Mouse (Mus musculus) retina, adult 2 months (tissue): ENCODE results near the gene Col27a1.
A peak's percentile ranks its signal among the peaks of the same experiment; 100 is the strongest.

Experiments
- DNase-seq: peaks from one replicate; pipeline ENCODE4 v3.0.0-alpha.2; 2012; ENCODE audit warnings: low read depth, low spot score

Gene Col27a1

DNA sequence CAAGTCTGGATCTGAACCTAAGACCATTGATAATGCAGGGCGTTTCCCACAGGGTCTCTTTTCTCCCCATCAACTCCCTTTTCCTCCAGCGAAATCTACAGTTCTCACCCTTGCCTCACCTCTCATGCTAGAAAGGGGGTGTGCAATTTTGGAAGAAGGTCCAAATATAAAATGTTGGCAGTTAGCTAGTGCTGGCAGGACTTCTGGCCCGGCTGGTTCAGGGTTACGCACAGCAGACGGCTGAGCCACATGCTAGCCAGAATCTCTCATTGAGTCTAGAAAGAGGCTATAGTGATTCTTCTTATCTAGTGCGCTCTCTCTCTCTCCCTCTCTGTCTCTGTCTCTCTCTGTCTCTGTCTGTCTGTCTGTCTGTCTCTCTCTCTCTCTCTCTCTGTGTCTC lies 45.3 kb downstream of the Col27a1 start:
- DNase-seq: no peak

DNA sequence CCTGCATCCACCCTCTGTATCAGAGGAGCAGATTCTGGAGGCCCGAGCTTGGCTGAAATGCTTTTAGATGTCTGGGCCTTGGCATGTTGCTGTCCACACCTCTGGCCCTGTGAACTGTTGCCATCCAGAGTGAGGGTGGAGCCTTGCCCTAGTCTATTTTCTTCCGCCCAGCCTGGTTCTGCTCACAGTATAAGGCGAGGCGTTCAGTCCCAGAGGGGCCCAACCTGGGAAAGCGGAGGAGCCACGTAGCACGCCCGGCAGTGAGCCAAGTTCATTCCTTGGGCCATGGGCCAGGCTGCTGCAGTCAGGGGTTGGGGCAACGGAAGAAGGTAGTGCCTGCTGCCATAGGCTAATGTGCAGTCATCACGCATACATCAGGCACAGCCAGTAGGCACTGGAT lies 46.7 kb downstream of the Col27a1 start:
- no peak for DNase-seq

DNA sequence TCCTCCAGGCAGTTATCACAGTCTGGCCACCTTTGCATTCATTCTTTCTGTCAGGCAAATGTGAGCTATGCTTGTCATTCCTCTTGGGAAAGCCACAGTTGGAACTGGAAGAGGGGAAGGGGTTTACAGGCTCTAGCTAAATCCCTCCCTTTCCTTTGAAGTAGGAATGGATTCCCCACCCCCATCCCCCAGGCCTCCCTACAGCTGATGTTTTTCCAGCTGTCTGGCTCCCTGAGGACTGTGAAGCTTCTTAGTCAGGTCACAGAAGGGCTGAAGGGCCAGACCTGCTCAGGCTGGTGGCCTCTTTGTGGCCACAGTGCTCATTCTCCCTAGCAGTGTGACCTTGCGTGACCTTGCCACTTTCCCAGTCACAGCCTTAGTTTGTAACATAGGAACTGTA lies 49.1 kb downstream of the Col27a1 start:
- no peak for DNase-seq

DNA sequence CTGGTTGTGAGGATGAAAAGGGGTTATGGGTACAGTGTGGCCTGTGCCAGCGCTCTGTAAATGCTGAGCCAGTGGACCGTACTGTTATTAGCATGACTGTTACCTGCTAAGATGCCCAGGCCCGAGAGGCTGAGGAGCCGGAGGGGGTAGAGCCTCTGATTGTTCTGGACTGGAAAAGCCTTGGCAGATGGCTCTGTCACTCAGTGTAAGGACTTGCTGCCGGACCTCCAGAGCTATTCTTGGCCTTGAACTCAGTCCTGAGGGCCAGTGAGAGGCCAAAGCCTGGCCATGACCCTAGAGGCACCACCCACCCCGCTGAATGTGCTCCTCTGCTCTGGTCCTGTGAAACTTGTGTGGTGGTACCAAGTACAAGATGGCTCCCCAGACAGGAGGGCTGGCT lies 52.5 kb downstream of the Col27a1 start:
- no peak for DNase-seq

DNA sequence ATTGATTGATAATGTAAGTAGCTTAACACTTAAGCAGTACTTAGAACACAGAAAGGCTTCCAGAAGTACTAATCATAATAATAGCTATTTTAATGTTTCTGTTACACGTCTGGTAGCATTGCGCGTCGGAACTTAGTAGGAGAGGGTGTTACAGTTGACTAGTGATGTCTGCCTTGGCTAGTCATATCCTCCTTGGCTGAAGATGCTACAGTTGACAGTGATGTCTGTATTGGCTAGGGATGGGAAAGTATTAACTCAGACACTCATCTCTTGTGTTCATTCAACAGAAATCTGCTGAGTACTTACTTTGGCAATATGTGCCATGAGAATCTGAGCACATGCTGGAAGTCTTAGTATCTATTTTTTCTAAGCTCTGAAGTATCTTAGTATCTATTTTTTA lies 53.3 kb downstream of the Col27a1 start:
- no peak for DNase-seq

DNA sequence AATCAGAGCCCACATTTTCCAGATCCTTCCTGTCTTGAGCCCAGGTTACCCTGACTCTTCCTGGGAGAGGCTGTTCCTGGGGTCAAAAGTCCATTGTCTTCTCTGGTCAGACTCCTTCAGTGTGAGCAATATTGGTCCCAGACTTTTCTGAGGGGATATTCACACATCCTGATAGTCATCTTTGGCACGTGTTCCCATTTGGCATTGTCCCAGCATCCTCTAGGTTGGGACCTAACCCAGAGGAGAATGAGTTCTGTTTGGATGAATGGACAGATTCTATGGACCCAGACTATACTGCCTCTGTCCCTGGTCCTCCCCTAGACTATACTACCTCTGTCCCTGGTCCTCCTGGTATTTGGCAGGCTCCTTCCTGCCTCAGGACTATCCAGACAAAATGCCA lies 53.8 kb downstream of the Col27a1 start:
- DNase-seq: no peak

DNA sequence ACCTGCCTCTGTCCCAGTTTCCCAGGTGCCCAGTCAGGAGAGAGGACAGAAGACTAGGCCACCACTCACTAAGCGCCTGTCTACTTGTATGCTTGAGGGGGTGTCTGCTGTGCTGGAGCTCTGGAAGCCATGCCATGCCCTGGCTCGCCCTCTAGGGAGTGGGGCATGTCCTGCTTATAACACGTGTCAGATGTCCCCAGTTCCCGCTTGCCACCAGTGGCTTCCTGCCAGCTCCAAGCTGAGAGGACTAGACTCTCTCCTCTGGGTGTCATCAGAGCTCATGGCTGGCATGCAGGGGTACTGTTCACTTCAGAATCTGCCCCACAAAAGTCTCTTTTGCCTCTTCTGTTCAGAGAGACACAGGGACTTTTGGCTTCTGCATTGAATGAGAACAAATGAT lies 55.0 kb downstream of the Col27a1 start:
- DNase-seq: no peak

DNA sequence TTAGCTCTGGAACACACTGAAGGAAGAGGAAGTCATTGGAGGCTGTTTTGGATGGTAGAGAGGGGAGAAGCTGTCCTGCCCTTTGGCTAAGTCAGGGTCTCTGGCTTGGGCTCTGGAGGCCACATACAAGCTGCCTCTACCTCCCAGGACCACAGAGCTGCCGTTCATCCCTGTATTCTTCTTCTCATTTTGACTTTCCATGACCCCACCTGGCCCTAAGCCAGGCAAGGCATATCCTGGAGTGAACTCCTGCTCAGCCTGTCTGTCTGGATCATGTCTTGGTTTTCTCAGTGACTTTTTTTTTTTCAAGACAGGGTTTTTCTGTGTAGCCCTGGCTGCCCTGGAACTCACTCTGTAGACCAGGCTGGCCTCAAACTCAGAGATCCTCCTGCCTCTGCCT lies 60.7 kb downstream of the Col27a1 start:
- DNase-seq: no peak

DNA sequence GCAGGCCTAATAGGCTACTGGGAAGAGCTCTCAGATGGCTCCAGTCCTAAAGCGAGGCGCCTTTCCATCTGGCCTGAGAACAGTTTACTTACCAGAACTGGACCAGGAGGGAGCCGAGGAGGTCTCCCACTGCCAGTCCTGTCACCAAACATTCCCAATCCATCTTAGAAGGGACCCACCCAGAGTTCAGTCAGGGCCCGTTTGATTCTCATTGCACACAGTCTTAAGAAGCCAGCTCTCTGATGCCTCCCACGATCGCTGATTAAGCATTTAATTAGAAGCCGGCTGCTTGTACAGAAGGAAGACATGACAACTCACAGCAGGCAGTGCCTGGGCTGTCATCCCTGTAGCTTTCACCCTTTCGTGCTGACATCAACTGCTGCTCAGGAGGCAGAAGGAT lies 61.4 kb downstream of the Col27a1 start:
- no peak for DNase-seq

DNA sequence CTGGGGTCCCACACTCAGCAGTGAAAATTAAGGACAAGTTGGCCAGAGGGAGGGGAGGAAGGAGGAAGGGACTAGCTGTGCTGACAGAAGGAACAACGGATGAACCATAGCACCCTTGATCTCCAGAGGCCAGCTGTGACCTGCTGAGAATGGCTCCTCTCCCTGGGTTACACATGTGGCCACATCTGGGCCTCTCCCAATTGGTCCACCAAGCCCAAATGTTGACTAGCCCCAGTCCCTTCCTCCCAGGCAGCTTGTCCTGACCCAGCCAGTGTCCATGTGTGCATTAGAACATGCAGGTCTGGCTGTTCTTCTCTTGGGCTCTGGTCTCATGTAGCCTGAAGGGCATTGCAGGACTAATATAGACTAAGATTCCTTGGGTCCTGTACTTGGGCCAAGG lies 62.8 kb downstream of the Col27a1 start:
- DNase-seq: no peak

GRCm38 (mm10) chr4:63278821-63279220 lies 65.0 kb downstream of the Col27a1 start:
- DNase-seq: no peak

DNA sequence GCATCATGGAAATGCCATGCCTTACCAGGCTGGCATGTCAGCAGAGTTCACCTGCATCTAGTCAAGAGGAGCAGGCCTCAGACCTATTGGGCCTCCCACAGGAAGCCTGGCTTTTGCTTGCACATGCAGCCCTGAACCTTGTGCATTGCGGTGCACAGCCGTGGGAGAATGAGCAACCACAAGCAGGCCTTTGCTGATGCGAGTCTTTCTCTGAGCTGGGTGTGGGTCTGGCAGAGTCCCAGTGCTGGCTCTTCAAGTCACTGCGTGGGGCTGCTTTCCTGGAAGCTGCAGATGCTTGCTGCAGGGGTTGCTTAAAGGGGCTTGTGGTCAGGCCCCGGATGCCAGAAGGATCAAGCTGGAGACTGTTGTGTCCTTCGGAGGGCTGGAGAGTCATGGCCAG lies 67.9 kb downstream of the Col27a1 start:
- DNase-seq: no peak

DNA sequence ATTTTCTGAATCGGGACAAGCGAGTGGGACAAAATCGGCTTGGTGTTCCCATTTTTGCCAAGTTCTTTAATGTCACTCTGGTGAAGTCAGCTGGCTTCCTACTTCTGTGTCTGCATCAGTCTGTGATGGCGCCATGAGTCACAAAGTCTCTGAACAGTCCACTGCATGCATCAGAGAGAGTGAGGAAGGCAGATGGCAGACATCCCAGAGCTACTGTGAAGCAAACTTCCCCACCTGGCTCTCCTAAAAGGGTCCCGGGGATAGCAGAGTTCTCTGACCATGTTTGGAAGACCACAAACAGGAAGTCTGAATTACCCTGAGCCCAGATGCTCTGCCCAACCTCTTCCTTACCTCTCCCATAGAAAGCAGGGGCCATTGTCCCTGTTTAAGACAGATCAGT lies 69.5 kb downstream of the Col27a1 start:
- no peak for DNase-seq

- DNase-seq: no peak
These were observed 72.2 kb downstream of the Col27a1 start for GRCm38 (mm10) chr4:63286034-63286433.

GRCm38 (mm10) chr4:63288497-63288896 lies 74.7 kb downstream of the Col27a1 start:
- DNase-seq: no peak

DNA sequence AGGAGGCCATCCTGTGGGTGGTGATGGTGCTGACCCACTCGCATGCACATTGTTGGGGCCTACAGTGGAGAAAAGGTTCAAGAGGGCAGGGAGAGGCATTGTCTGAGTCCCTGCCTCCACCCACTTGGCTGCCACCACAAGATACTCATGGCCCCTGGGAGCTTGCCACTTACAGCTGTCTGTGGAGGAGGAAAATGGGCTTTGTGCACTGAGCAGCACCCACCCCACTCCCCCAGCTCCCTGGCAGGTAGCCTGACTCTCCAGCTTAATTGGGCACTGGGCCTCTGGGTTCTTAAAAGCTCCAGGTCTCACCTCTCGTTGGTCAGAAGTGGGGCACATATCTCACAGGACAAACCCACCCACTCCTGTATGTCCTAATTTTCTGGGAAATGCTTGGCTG lies 76.3 kb downstream of the Col27a1 start:
- DNase-seq: no peak

DNA sequence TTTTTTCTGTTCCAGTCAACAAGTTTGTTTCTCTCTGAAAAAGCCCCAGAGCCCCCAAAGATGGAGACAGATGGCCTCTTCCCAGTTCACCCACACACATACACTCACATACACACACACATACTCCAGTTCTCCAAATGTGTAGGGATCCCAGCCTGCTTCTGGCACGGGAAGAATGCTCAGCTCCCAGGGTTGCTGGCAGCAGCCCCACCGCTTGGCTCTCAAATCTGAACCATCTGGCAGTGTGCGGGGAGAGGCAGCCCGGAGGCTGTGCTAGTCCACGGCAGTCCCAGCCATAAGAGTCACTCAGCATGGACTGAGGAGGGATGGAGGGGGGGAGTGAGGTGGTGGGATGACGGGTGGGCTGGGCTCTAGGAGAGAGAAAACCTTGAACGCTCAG lies 77.3 kb downstream of the Col27a1 start:
- DNase-seq: peak; percentile 40

DNA sequence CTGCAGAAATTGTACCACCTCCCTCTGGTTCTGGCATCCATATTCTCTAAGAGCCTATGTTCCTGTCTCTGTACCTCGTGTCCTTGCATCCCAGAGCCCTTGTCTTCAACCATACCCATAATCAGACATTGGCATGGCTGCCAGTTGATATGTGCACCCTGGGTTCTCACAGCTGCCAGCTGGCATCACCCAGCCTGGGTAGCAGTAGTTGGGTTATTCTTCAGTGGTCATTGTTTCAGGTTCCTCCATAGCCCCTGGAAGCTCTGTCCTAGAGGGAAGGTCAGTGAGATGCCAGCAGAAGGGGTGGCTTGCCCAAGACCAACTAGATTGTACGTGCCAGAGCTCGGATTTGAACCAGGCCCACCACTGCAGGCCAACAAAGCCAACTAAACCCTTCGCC lies 77.9 kb downstream of the Col27a1 start:
- no peak for DNase-seq

- no peak for DNase-seq
These were observed 81.8 kb downstream of the Col27a1 start for GRCm38 (mm10) chr4:63295641-63296040.

DNA sequence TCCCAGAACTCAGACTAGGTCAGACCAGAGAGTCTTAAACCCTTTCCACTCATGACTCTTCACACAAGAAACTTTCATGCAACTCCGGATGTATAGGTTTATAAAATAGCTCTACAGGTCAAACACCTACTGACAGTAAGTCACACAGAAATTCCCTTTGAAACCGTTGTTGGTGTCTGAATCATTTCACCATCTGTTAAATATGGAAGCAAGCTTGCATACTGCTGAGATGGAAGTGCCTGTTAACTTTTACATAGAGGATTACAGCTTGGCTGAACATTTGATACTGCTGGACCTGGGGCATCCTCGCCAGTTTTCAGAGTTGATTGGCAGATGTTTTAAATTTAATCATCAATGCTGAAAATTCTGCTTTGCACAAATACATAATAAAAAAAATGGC lies 82.5 kb downstream of the Col27a1 start:
- no peak for DNase-seq

GRCm38 (mm10) chr4:63296876-63297275 lies 83.1 kb downstream of the Col27a1 start:
- no peak for DNase-seq

- DNase-seq: no peak
These were observed 84.4 kb downstream of the Col27a1 start for GRCm38 (mm10) chr4:63298191-63298590.

- DNase-seq: no peak
These were observed 88.8 kb downstream of the Col27a1 start for GRCm38 (mm10) chr4:63302641-63303040.

- DNase-seq: peak; percentile 55
These were observed 93.6 kb downstream of the Col27a1 start for GRCm38 (mm10) chr4:63307175-63308062.
